Mouse (Mus musculus) central nervous system, embryonic 11.5 days (tissue): ENCODE results near the gene Cdk6. TPM values are rescaled to one million over a fixed set of nuclear protein-coding genes. Genes with fewer than 3 reads are reported as not detected.

Experiments used
- polyA plus RNA-seq: library from polyadenylated mRNA; depleted of rRNA; stranded (reverse); fragments of >200 nt; gene quantifications from 2 replicates; pipeline ENCODE4 v1.2.3, GENCODE M21; 2012; rRNA removed

Cdk6 gene
- 9.3 and 10.2 TPM in 2 replicates for polyA plus RNA-seq

DNA sequence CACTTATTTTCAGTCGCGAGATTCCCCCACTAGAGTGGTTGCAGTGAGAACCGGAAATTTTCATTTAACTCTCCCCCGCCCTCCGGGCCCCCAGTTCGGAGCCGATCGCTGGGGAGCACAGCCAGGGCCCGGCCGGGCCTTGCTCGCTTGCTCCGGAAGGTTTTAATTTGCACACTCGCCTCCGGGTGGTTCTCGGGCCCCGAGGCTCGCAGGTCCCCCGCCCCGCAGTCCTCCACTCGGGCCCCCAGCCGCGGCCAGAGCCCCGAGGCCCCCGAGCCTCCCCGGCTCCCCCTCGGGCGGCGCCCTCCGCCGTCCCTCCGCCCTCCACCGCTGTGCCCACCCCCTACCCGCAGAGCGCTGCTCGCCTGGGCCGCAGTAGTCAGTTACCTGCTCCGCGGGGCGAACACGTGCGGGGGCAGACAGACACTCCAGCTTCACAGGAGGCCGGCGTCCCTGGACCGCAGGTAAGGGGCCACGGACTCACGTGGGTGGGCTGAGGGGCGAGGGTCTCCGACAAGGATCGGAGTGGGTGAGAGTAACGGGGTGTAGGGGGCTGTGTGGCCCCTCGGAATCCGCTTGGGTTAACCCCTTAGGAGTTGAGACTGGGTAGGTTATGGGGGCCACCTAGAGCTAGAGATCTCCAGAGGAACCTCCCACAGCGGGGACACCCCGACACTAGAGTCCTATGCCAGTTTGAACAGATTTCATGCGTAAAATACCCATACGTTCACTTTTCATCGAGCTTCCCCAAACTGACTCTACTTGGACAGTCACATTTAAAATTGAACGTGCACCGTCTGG is at the start of gene Cdk6:
TSS of gene Cdk6 (plus strand) at position 375 of the 801 bp plus-strand sequence.

DNA sequence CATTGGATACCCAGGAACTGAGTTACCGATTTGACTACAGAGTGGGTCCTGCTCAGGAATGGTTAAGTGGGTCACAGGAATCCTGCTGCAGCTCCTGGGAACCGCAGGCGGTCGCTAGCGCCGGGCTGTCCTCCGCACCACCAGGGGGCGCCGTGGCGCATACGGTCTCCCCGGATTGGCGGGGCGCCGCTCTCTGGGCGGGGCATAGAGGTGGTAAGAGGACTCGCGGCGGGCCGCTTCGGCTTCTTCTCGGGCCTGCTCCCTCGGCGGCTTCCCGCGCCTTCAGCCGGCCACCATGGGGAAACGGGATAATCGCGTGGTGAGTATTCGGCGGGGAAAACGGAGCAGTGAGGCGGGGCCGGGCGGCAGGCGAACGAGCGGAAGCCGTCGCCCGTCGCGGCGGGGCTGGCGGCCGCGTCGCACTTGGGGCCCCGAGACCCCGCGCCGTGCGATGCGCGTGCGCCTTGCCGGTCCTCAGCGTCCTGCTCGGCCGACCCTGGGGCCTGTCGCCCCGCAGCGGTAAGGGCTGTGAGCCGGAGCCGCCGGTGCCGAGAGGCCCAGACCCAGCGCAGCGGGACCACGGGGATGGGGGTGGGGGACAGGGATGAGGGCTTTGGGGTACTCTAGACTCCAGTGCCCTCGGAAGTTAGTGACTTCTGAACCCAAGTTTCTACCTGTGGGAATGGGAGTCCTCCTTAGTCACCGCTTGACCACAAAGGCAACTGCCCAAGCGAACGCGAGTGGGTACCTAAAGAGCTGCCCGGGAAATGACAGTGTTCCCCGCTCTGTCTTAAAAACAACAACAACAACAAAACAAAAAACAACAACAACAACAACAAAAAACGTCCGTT is 202.6 kb downstream of the Cdk6 start, which contains the start of gene Fam133b:
TSS of gene Fam133b (plus strand) at position 205 of the 851 bp plus-strand sequence.

DNA sequence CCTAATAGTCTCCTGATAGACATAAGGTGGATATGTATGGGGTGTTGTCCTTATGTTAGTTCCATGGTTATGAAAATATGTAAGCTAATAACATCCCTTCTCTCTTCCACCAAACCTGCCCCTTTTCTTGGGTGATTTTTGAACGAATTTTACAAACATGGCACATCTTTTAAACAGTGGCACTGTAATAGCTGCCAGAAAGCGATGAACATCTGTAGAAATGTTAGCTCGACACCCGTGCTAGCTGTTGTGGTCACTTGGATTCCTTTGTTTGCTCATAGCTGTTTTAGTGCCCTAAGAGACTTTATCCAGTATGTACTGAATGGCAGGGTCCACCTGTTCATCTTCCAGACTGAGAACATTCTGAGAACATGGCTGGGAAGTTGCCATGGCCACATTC is 230.0 kb downstream of the Cdk6 start, which contains the start of gene 1700109H08Rik:
TSS of gene 1700109H08Rik (plus strand) at position 301 of the 400 bp plus-strand sequence.

Other genes with a start within 250 kb of the Cdk6 start
- 45.6 and 49.4 TPM in 2 replicates for gene Fam133b, start 202.3 kb downstream of the Cdk6 start, polyA plus RNA-seq
- 6.2 and 6.7 TPM in 2 replicates for gene 1700109H08Rik, start 230.1 kb downstream of the Cdk6 start, polyA plus RNA-seq